Mouse (Mus musculus): ENCODE measurements around the gene Wwc1.
A peak's percentile ranks its signal among the peaks of the same experiment; 100 is the strongest.

Wwc1 gene

GRCm38 (mm10) chr11:35972270-35972931, 7.9 kb downstream of the Wwc1 start:
- no peak for DNase-seq

GRCm38 (mm10) chr11:35970806-35971705, 9.3 kb downstream of the Wwc1 start:
- no peak for DNase-seq

- no peak for DNase-seq
Measured at GRCm38 (mm10) chr11:35968291-35968690, 12.0 kb downstream of the Wwc1 start.

GRCm38 (mm10) chr11:35963981-35964549, 16.3 kb downstream of the Wwc1 start:
- no peak for DNase-seq

- DNase-seq: no peak
Measured at GRCm38 (mm10) chr11:35963554-35963953, 16.8 kb downstream of the Wwc1 start.

- DNase-seq: no peak
Measured at GRCm38 (mm10) chr11:35962431-35962830, 17.9 kb downstream of the Wwc1 start.

GRCm38 (mm10) chr11:35959270-35959669, 21.1 kb downstream of the Wwc1 start:
- no peak for DNase-seq

GRCm38 (mm10) chr11:35955572-35955971, 24.8 kb downstream of the Wwc1 start:
- no peak for DNase-seq

- DNase-seq: no peak
Measured at GRCm38 (mm10) chr11:35953179-35953578, 27.1 kb downstream of the Wwc1 start.

GRCm38 (mm10) chr11:35951727-35952065, 28.6 kb downstream of the Wwc1 start:
- no peak for DNase-seq

GRCm38 (mm10) chr11:35951058-35951726, 29.1 kb downstream of the Wwc1 start:
- no peak for DNase-seq

- no peak for DNase-seq
Measured at GRCm38 (mm10) chr11:35950466-35950865, 29.9 kb downstream of the Wwc1 start.

- no peak for DNase-seq
Measured at GRCm38 (mm10) chr11:35950011-35950410, 30.3 kb downstream of the Wwc1 start.

GRCm38 (mm10) chr11:35948457-35948881, 31.9 kb downstream of the Wwc1 start:
- no peak for DNase-seq

GRCm38 (mm10) chr11:35947944-35948343, 32.4 kb downstream of the Wwc1 start:
- DNase-seq: no peak

- DNase-seq: no peak
Measured at GRCm38 (mm10) chr11:35945187-35945586, 35.1 kb downstream of the Wwc1 start.

- DNase-seq: no peak
Measured at GRCm38 (mm10) chr11:35941641-35942040, 38.7 kb downstream of the Wwc1 start.

GRCm38 (mm10) chr11:35941064-35941463, 39.3 kb downstream of the Wwc1 start:
- DNase-seq: no peak

- DNase-seq: no peak
Measured at GRCm38 (mm10) chr11:35938790-35939385, 41.4 kb downstream of the Wwc1 start.

GRCm38 (mm10) chr11:35935645-35936044, 44.7 kb downstream of the Wwc1 start:
- no peak for DNase-seq

GRCm38 (mm10) chr11:35935133-35935532, 45.2 kb downstream of the Wwc1 start:
- DNase-seq: no peak

- DNase-seq: peak; percentile 57
Measured at GRCm38 (mm10) chr11:35933402-35934085, 46.8 kb downstream of the Wwc1 start.

All from layer of hippocampus, adult 9-11 months (tissue).